Mouse (Mus musculus) hematopoietic multipotent progenitor cell, adult 10-12 weeks (in vitro differentiated cells): ENCODE results near the gene Krt6a. TPM values are rescaled to one million over a fixed set of nuclear protein-coding genes. Genes with fewer than 3 reads are reported as not detected.

Source experiments
- polyA plus RNA-seq: library from polyadenylated mRNA; stranded (reverse); fragments of >175 nt; gene quantifications from 2 replicates; pipeline ENCODE4 v1.2.3, GENCODE M21; 2012; ENCODE audit warnings: low replicate concordance

Gene Krt6a
- polyA plus RNA-seq: not detected in 2 replicates

GRCm38 (mm10) chr15:101694207-101694606, at the start of gene Krt6a:
TSS of gene Krt6a (minus strand) at chr15:101694307.

GRCm38 (mm10) chr15:101742711-101743110, 48.6 kb upstream of the Krt6a start, which contains the start of gene Krt71:
TSS of gene Krt71 (minus strand) at chr15:101743109.

DNA sequence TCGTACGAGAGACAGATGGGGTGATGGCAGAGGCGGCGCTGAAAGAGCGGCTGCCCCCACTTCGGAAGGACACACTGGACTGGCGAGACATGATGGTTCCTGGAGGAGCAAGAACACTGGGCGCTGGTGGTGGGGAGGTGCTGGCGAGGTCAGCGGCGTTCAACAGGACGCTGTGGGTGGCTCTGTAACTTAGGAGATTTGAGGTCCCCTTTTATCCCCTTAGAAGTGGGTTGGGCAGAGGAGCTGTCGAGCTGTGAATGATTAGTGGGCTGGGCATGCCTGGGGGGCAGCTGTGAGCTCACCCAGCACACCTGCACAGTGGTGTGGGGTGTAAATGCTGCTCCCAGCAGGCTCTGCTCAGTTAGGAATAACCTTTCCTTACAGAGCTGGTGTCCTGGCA, 18.6 kb upstream of the Krt6a start, which contains the start of gene Krt5:
TSS of gene Krt5 (minus strand) at position 179 of the 400 bp plus-strand sequence.

DNA sequence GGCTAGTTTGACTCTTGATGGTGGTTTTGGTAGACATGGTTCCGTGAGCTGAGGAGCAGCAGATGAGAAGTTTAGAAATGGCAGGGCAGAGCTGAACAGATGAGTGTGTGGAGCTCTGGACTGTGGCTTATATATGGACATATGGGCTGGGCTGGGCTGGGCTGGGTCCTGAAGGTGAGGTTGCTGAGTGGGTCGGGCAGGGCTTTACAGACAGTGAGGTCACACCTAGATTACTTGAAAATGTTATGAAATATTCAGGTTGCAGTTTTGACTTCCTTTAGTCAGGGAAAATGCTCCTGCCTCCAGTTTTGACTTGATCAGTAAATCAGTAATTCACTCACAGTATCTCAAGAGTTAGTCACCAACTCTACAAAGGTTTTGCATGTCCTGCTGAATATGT, 13.9 kb downstream of the Krt6a start, which contains the start of gene Krt6b:
TSS of gene Krt6b (minus strand) at position 101 of the 400 bp plus-strand sequence.

GRCm38 (mm10) chr15:101647280-101647679, 46.8 kb downstream of the Krt6a start, which contains the start of gene Gm5478:
TSS of gene Gm5478 (minus strand) at chr15:101647380.

Other genes with a start within 250 kb of the Krt6a start
- gene Krt88, start 246.6 kb downstream of the Krt6a start, polyA plus RNA-seq: 0.16 TPM in 1 of 2 replicates, not detected in the other
- gene Krt81, start 230.6 kb downstream of the Krt6a start, polyA plus RNA-seq: not detected in 2 replicates
- gene Krt86, start 220.8 kb downstream of the Krt6a start, polyA plus RNA-seq: 0.92 and 3.3 TPM in 2 replicates
- 0.16 and 0.17 TPM in 2 replicates for gene Krt83, start 202.8 kb downstream of the Krt6a start, polyA plus RNA-seq
- not detected in 2 replicates for gene Gm49425, start 177.0 kb downstream of the Krt6a start, polyA plus RNA-seq
- not detected in 2 replicates for gene Krt84, start 161.5 kb downstream of the Krt6a start, polyA plus RNA-seq
- gene Krt82, start 143.6 kb downstream of the Krt6a start, polyA plus RNA-seq: not detected in 2 replicates
- gene Krt90, start 131.4 kb downstream of the Krt6a start, polyA plus RNA-seq: not detected in 2 replicates
- gene Krt75, start 120.4 kb downstream of the Krt6a start, polyA plus RNA-seq: not detected in 2 replicates
- gene Gm5414, start 66.1 kb downstream of the Krt6a start, polyA plus RNA-seq: not detected in 2 replicates
- gene Gm5478, start 46.9 kb downstream of the Krt6a start, polyA plus RNA-seq: not detected in 2 replicates
- gene Krt6b, start 14.0 kb downstream of the Krt6a start, polyA plus RNA-seq: not detected in 2 replicates
- gene Krt5, start 18.6 kb upstream of the Krt6a start, polyA plus RNA-seq: not detected in 2 replicates
- not detected in 2 replicates for gene Krt71, start 48.8 kb upstream of the Krt6a start, polyA plus RNA-seq
- not detected in 2 replicates for gene Krt72, start 92.2 kb upstream of the Krt6a start, polyA plus RNA-seq
- gene Krt73, start 108.0 kb upstream of the Krt6a start, polyA plus RNA-seq: not detected in 2 replicates
- not detected in 2 replicates for gene Krt2, start 123.9 kb upstream of the Krt6a start, polyA plus RNA-seq
- not detected in 2 replicates for gene Krt1, start 156.5 kb upstream of the Krt6a start, polyA plus RNA-seq
- not detected in 2 replicates for gene Krt77, start 175.4 kb upstream of the Krt6a start, polyA plus RNA-seq
- gene Krt76, start 198.6 kb upstream of the Krt6a start, polyA plus RNA-seq: not detected in 2 replicates
- gene Krt4, start 230.4 kb upstream of the Krt6a start, polyA plus RNA-seq: 0.07 TPM in 1 of 2 replicates, not detected in the other
- gene Krt79, start 246.0 kb upstream of the Krt6a start, polyA plus RNA-seq: not detected in 2 replicates